20 mouse cellular contexts compared by ENCODE assay signal in the genomic region with DNA sequence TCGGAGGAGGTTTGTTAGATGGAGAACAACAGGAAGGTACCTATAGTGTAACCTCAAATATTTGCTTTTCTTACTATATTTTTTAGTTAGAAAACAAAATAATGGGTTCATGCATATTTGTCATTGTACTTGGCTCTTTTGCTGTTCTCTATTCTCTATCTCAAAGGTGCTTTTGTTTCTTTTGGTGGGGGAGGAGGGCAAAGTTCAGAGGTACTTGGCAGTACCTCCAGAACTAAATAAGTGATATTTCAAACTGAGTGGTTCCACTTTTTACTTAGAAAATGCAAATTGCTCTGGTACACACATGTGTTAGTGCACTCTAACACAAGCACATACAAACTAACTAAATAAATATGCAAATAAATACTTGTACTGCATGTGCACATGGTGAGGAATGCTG.
"Had no signal": no experiment of that assay in that cellular context is flagged by ENCODE, and none has a peak within 500 bp of the region (broad histone marks: within the 10 kb centered on the region; RNA-seq: fewer than 3 reads in every experiment).

No protein-coding gene starts in this region.

- ATAC-seq: intestine, embryonic 15.5 days had no signal

- H3K4me1 ChIP-seq: intestine, embryonic 15.5 days had no signal

- H3K36me3 ChIP-seq: intestine, embryonic 15.5 days; limb, embryonic 12.5 days; limb, embryonic 15.5 days; neural tube, embryonic 12.5 days; neural tube, embryonic 15.5 days had no signal

- H3K9me3 ChIP-seq: intestine, embryonic 15.5 days; limb, embryonic 12.5 days; limb, embryonic 15.5 days; liver, embryonic 13.5 days; neural tube, embryonic 12.5 days; neural tube, embryonic 15.5 days had no signal

- H3K27me3 ChIP-seq: intestine, embryonic 15.5 days; limb, embryonic 12.5 days; limb, embryonic 15.5 days; liver, embryonic 13.5 days; neural tube, embryonic 12.5 days; neural tube, embryonic 15.5 days had no signal

- H3K4me3 ChIP-seq: intestine, embryonic 15.5 days; limb, embryonic 12.5 days; limb, embryonic 15.5 days; liver, embryonic 13.5 days; neural tube, embryonic 12.5 days; neural tube, embryonic 15.5 days had no signal

- H3K27ac ChIP-seq: intestine, embryonic 15.5 days; limb, embryonic 12.5 days; limb, embryonic 15.5 days; liver, embryonic 13.5 days; neural tube, embryonic 12.5 days; neural tube, embryonic 15.5 days; stomach, postnatal 0 days had no signal

- DNase-seq: kidney, adult 11 months; left cerebral cortex, postnatal 4 days; liver, embryonic 13.5 days; lung, adult 2 months; lung, postnatal 14 days; lung, postnatal 4 days; midbrain, embryonic 14.5 days; right cerebral cortex, adult 18-20 months; right cerebral cortex, postnatal 14 days; right cerebral cortex, postnatal 4 days; thymus, adult 2 months; thymus, postnatal 14 days; thymus, postnatal 4 days had no signal

- H3K9ac ChIP-seq: intestine, embryonic 15.5 days; limb, embryonic 12.5 days; limb, embryonic 15.5 days; liver, embryonic 13.5 days; neural tube, embryonic 12.5 days; neural tube, embryonic 15.5 days had no signal

- H3K4me2 ChIP-seq: intestine, embryonic 15.5 days; limb, embryonic 12.5 days; limb, embryonic 15.5 days; liver, embryonic 13.5 days; midbrain, embryonic 11.5 days; neural tube, embryonic 12.5 days; neural tube, embryonic 15.5 days had no signal
